Mouse (Mus musculus) layer of hippocampus, adult 18-20 months (tissue): ENCODE data around the gene 1110051M20Rik. TPM values are rescaled to one million over a fixed set of nuclear protein-coding genes. Genes with fewer than 3 reads are reported as not detected.

Experiments
- DNase-seq, 2 experiments: peaks; one replicate each; pipeline ENCODE4 v3.0.0; 2022; ENCODE audit warnings: low spot score in 2 of 2
- total RNA-seq, 2 experiments: library from RNA; stranded (reverse); gene quantifications; 2 replicates each; pipeline ENCODE4 v1.2.3; 2021

The 1110051M20Rik gene
- total RNA-seq, 2 experiments from 2014 or later, result 111 to 121 TPM

DNA sequence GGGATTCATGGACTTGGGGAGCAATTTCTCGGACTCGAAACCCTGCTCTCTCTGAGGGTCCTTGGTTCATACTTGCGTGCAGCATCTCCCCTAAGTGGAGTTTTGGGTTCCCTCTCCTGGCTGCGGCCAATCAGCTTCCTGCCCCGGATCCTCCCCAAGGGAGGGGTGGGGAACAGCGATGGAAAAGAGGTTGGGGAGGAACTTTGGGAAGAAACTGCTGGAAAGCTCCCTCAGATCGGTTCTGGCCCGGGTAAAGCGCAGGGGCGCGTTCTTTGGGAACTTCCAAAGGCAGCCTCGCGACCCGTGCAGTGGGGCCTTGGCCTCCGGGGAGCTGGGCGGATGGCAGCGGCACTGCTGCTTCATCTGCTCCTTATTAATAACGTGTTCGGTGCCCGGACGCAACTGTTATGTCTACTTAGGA is 13.8 kb upstream of the 1110051M20Rik start:
- DNase-seq, result peak in 1 of 2 experiments; percentile 24

- no peak for DNase-seq
These were observed 13.2 kb upstream of the 1110051M20Rik start for GRCm38 (mm10) chr2:91457656-91458251.

DNA sequence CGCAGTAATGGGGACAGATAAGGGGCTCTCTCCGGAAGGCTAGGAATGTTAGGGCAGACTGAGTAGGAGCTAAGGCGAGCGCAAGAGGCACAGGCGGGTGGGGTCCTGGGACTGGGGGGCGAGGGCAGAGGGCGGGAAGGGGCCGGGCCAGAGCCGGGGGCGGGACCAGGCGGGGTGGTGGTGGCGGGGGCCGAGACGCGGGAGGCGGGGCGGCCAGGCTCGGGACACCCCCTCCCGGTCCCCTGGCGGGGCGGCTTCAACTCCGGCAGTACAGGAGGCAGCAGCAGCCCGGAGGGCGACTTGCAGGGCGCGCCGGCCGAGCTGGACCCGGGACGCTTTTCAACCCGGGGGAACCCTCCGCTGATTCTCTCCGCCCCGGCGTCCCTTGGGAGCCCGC is 12.8 kb upstream of the 1110051M20Rik start, which contains the start of gene Lrp4:
Gene Lrp4 (plus strand): TSS at position 253 of the 397 bp plus-strand sequence.
- DNase-seq, result peak in 1 of 2 experiments; percentile 33

- DNase-seq, result no peak
These were observed 12.1 kb upstream of the 1110051M20Rik start for GRCm38 (mm10) chr2:91456491-91457100.

DNA sequence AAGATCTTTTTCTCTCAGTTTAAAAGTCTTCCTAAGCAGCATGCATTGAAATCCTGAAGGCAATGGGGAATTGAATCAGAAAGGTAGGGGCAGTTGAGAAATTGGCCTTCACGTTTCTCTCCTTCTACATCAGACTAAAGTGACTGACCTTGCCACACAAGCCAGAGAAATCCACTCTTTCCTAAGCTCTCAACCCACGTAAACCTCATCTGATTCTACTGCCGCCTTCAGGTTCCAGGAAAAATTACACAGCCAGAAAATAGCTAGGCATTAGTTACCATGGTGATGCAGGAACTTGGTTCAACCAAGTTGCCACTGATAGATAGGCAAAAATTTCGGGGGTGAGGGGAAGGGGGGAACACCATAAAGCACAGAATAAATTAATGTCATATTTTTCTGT is 11.3 kb upstream of the 1110051M20Rik start:
- peak in 1 of 2 experiments; percentile 74 for DNase-seq

GRCm38 (mm10) chr2:91454434-91454833 is 9.9 kb upstream of the 1110051M20Rik start:
- no peak for DNase-seq

GRCm38 (mm10) chr2:91453231-91454075 is 8.9 kb upstream of the 1110051M20Rik start:
- DNase-seq, result no peak

DNA sequence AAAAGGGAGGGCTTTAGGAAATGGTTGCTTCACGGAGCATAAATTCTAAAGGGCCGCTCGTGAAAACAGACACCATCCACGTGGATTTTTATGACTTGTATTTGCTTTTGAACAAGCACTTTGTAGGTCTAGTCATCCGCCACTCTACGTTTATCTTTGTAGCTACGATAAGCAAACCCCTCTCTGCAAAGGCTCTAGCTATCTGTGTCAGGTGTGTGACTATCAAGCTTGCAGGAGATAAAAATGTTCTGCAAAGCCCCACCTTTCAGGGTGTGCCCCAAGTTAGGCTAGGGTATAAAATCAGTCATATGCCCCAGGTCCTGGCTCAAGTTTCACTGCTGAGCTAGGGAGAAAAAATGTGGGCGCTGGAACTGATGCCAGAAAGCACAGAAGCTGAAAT is 8.2 kb upstream of the 1110051M20Rik start:
- no peak for DNase-seq

DNA sequence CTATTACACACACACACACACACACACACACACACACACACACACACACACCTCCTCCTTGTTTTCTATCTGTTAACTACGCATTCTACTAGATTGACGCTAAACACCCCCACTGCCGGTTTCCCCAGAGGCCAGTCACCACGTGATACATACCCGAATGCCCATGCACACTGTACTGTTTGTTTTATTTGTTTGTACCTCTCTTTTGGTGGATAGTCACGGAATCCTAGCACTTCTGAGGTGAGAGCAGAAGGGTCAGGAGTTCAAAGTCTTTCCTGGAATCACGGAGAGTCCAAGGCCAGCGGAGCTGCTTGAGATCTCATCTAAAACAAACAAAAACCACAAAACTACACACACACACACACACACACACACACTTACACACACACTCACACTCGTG is 5.8 kb upstream of the 1110051M20Rik start:
- no peak for DNase-seq

- DNase-seq, result no peak
These were observed 5.2 kb upstream of the 1110051M20Rik start for GRCm38 (mm10) chr2:91449662-91450061.

DNA sequence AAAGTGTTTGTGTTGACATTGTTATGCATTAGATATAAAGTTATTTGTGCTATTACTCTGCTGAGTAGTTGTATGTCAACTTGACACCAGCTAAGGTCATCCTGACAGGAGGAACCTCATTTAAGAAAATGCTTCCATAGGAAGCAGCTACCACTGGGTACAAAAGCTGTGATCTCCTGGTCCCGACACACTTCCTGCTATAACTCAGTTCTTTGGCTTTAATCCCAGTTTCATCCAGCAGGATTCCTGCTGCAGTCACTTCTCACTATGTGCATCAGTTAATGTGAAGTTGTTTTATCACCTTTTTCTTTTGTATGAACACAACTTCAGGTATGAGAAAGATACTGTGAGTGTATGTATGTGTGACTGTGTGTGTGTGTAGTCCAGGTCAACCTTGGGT is 2.3 kb downstream of the 1110051M20Rik start:
- DNase-seq, result no peak

DNA sequence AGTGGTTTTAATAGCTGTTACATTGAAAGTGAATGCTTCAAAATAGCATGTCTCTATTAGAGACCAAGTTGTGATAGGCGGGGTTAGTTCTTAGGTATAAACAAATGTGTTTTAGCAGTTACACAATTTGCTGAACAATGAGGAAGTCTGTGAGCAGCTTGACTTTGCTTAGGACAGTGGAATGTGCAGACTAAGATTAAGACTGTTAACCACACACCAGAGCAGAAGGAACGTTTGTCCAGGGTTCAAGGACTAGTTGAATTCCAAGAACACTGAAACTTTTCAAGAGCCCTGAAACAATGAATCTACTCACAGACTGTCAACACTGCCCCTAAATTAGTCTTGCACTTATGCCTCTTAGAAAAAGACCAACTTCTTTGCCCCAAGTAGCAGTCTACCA is 2.8 kb downstream of the 1110051M20Rik start:
- no peak for DNase-seq

DNA sequence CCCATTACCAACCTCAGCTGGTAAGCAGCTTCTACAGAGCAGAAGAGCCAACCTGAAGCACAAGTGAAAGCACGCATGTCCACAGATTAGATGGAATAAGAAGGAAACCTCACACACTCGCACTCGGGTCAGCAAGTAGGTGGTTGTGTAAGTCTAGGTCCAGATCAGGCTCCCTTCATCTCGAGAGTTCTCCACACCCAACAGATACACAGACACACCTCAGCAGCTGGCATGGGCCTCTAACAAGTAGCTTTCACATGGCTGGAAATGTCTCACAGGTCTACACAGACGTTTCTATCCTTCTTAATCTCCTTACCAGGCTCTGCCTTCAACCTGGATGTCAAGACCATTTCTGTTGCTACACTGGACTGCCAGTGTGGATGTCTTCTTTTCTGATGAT is 3.8 kb downstream of the 1110051M20Rik start:
- DNase-seq, result no peak

- no peak for DNase-seq
These were observed 4.6 kb downstream of the 1110051M20Rik start for GRCm38 (mm10) chr2:91439876-91440275.

DNA sequence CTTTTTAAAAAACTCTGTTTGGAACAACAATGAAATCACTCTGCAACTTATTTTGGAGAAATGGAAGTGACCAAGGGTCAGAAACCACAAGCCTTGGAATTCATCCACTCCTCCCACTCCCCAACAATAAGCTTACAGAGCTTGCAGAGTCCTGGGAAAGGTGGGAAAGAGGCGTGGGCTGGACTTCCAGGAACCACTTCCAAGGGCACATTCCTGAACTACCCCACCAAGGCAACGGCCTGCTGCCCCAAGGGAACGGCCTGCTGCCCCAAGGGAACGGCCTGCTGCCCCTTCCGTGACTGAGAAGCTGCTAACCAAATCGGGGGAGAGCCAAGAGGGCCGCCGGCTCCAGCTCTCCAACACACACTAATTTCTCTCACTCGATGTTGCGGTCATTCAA is 5.2 kb downstream of the 1110051M20Rik start:
- DNase-seq, result no peak

- DNase-seq, result no peak
These were observed 7.2 kb downstream of the 1110051M20Rik start for GRCm38 (mm10) chr2:91437116-91437815.

- DNase-seq, result no peak
These were observed 7.8 kb downstream of the 1110051M20Rik start for GRCm38 (mm10) chr2:91436713-91437112.

DNA sequence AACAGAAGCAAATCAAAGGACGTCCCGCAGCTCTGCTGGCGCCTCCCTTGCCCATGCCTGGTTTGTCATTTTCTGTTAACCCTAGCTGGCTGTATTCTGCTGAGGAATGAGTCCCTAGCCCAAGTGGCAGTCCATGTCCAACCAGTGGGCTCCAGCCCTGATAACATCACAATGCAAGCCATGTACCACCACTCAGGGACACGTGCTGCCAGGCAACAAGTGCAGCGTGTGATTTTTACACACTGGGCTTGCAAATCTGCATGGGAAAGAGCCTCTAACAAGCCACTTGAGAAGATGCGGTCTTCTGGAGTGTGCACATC is 13.9 kb downstream of the 1110051M20Rik start:
- DNase-seq, result no peak

DNA sequence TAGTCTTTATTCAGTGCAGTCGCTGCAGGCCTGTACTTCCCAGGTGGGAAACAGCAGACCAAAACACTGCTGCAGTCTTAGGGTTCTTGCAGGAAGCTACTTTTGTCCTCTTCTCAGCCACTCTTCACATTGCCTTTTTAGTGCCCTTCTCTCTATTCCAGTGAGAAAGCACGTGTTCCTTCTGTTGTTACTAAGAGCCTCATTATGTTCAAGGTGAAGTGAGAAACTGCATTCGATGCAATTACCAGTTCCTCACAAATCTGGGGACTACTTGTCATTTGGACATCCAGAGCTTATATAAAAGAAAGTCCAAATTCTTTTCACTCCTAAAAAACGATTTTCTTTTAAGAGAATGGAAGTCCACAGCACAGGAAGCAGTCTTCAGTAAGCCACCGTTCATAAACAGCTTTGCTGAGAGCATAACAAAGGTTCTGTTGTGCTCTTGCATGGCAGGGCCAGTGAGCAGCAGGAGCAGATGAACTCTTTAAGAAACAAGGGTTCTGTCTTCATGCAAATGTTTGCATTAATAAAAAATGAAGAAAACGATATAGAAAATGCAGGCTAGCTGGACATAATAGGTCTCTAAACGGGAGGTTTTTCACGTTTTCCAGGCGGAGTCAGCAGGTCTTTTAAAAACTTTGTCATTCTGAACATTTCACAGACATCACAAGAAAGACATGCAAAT is 14.4 kb downstream of the 1110051M20Rik start:
- DNase-seq, result no peak

DNA sequence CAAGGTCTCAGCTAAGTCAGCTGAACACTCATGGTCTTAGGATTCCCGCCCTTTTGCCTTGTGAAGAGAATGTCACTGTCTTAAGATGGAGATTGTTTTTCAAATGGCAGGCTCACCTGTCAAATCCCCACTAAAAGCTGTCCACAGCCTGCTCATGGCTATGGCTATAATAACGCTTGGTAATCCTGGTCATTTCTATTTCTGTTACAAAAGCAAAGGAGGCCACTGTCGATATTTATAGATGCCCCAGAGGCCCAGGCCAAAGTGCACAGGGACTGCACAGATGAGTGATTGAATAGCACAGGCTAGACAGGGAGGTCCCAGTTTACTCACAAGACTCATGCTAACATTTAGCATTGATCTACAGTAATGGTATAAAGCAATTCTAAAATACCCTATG is 15.4 kb downstream of the 1110051M20Rik start:
- no peak for DNase-seq

DNA sequence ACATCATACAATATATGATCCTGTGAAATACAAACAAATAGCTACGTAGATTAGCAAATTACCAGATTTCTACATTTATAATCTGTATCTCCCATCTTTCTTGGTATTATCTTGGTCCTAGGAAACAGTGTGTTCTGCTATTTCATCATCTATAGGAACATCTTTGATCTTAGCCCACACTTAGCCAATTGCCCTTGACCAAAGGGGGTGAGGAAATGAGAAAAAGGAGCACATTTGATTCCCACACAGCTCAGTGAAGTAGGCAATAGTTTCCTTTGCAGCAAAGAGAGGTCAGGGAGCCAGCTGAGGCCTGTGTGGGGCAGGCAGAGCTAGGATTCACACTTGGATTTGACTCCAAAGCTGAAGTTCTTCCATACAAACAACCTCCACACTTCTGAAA is 18.2 kb downstream of the 1110051M20Rik start:
- DNase-seq, result no peak
